Mouse (Mus musculus) E14TG2a.4 (cell line): Measurements from ENCODE around the gene Sars2.

Experiments
- CTCF ChIP-seq: conservative IDR thresholded peaks from 2 replicates; pipeline ENCODE4 v1.5.1; 2014; ENCODE audit warnings: low read length
- NANOG ChIP-seq: IDR thresholded peaks from 2 replicates; pipeline ENCODE4 v1.6.1; 2014; ENCODE audit warnings: borderline replicate concordance, low read length, mixed read lengths
- POU5F1 ChIP-seq: IDR thresholded peaks from 2 replicates; pipeline ENCODE4 v1.6.1; 2014; ENCODE audit warnings: low read length, borderline replicate concordance

- TF ChIP-seq POU5F1 (no peak), CTCF (no peak), NANOG (no peak)
Observed at GRCm38 (mm10) chr7:28733211-28733610, 8.6 kb upstream of the Sars2 start.
